Mouse (Mus musculus) inflammation-experienced regulatory T-cells, adult 6 months (primary cell): ENCODE results near the gene Nup43. TPM values are rescaled to one million over a fixed set of nuclear protein-coding genes. Genes with fewer than 3 reads are reported as not detected.
A peak's percentile ranks its signal among the peaks of the same experiment; 100 is the strongest.

Experiments
- ATAC-seq: one replicate; pipeline ENCODE4 v1.8.0; 2017
- polyA plus RNA-seq, 3 experiments: library from polyadenylated mRNA; unstranded; fragments of 100-300 nt; shearing (Covaris generic); gene quantifications; one replicate each; pipeline ENCODE4 v1.2.1; 2017

The Nup43 gene
- polyA plus RNA-seq, 3 experiments from 2014 or later: 25.7 to 33.5 (median 27.4) TPM

DNA sequence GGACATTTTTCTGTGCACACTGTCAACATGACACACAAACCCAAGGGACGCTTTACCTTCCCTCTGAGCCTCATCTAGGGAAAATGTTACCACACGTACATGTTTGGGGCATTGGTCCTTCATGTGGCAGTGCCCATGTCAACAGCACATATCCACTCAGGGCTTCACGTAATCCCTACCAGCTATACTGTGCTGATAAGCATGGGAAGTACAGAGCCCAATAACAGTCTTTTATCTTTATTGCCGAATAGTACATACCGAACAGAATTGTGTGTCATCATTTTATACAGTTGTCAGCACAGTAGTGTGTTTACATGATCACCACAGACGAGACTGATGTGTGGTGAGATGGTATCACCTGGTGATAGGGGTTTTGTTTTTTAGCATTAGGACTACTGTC, 19.6 kb downstream of the Nup43 start:
- no peak for ATAC-seq

DNA sequence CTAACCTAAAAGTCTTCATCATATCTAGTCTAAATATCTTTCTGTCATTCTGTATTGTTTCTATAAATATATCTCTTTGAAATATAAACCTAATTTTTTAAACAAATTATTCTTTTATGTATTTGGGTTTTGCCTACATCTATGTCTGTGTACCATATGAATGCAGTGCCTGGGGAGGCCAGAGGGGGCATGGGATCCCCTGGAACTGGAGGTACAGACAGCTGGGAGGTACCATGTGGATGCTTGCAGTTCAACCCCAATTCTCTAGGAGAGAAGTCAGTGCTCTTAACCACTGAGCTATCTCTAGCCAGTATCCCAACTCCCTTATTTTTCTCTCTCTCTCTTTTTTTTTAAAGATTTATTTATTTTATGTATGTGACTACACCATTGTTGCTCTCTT, 28.0 kb downstream of the Nup43 start:
- no peak for ATAC-seq

GRCm38 (mm10) chr10:7700120-7700519, 32.8 kb downstream of the Nup43 start:
- no peak for ATAC-seq

DNA sequence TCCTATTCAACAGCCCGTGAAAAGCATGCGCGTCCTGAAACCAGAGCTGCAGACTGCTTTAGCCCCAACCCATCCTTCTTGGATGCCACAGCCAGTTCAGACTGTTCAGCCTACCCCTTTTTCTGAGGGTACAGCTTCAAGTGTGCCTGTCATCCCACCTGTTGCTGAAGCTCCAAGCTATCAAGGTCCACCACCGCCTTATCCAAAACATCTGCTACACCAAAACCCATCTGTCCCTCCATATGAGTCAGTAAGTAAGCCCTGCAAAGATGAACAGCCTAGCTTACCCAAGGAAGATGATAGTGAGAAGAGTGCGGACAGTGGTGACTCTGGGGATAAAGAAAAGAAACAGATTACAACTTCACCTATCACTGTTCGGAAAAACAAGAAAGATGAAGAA, 35.3 kb downstream of the Nup43 start:
- no peak for ATAC-seq

DNA sequence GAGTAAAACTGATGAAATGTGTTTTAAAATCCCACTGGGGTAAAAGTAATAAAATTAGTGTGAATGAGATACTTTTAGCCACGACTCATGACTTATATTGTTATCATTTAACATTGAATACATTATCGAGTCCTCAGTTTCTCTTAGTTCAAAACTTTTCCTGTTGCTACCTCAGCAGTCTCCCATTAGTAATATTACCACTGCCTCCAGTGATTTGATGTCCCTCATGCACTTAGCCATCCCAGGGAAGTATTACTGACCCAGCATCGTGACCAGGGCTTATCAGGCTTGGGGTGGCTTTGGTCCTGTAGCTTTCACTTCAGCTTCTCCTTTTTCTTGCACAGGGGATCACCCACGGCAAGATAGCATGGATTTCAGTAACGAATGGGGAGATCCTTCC, 42.8 kb downstream of the Nup43 start:
- ATAC-seq: no peak

GRCm38 (mm10) chr10:7712506-7712905, 45.2 kb downstream of the Nup43 start:
- ATAC-seq: no peak

GRCm38 (mm10) chr10:7715056-7715455, 47.8 kb downstream of the Nup43 start:
- no peak for ATAC-seq

GRCm38 (mm10) chr10:7725751-7726500, 58.6 kb downstream of the Nup43 start, which contains the start of gene Katna1:
Gene Katna1 (plus strand): TSS chr10:7726000.
- ATAC-seq: peak; percentile 91

- ATAC-seq: no peak
Observed at GRCm38 (mm10) chr10:7726501-7726812, 59.2 kb downstream of the Nup43 start.

GRCm38 (mm10) chr10:7727011-7727410, 59.7 kb downstream of the Nup43 start:
- ATAC-seq: no peak

Other genes with a start within 250 kb of the Nup43 start
- 10 to 100 TPM in 1 of 3 experiments, 1 to 10 TPM in 2; 7.5 to 22.5 (median 9.2) TPM for gene Ulbp1, start 193.9 kb upstream of the Nup43 start, polyA plus RNA-seq
- not detected for gene Lrp11, start 77.7 kb upstream of the Nup43 start, polyA plus RNA-seq
- 100 to 1,000 TPM in 2 of 3 experiments, 10 to 100 TPM in 1; 96.8 to 153 (median 100) TPM for gene Pcmt1, start 13.6 kb downstream of the Nup43 start, polyA plus RNA-seq
- 1 to 10 TPM; 6.0 to 8.5 (median 6.1) TPM for gene Lats1, start 13.7 kb downstream of the Nup43 start, polyA plus RNA-seq
- gene Katna1, start 58.5 kb downstream of the Nup43 start, polyA plus RNA-seq: 100 to 1,000 TPM in 1 of 3 experiments, 10 to 100 TPM in 2; 73.9 to 103 (median 83.1) TPM
- gene Ginm1, start 125.3 kb downstream of the Nup43 start, polyA plus RNA-seq: 10 to 100 TPM; 64.3 to 74.6 (median 72.9) TPM
- gene Ppil4, start 125.4 kb downstream of the Nup43 start, polyA plus RNA-seq: 10 to 100 TPM; 73.7 to 85.7 (median 82.6) TPM
- 10 to 100 TPM; 36.9 to 59.8 (median 48.1) TPM for gene Zc3h12d, start 165.0 kb downstream of the Nup43 start, polyA plus RNA-seq